Mouse (Mus musculus): ENCODE data around the gene Ccm2.

Ccm2 gene

DNA sequence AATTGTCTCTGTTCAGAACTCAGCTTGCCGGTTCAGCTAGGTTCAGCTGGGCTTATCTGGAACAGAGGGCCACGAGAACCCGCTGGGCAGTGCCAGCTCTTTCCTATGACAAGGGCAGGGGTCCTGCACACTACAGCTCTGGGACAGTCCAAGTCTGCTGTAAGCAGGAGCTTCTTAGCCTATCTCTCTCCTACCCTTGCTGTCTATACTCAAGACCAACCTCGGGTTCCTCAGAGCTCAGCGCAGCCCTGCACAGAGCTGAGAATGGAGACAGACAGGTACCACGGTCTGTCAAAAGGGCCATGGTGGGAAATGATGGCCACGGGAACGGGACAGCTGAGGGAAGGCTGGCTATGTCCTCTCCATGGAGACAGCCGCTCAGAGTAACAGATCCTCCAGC is 56.5 kb downstream of the Ccm2 start:
- in situ Hi-C loops (cut with MboI, MseI), result no loop called here

DNA sequence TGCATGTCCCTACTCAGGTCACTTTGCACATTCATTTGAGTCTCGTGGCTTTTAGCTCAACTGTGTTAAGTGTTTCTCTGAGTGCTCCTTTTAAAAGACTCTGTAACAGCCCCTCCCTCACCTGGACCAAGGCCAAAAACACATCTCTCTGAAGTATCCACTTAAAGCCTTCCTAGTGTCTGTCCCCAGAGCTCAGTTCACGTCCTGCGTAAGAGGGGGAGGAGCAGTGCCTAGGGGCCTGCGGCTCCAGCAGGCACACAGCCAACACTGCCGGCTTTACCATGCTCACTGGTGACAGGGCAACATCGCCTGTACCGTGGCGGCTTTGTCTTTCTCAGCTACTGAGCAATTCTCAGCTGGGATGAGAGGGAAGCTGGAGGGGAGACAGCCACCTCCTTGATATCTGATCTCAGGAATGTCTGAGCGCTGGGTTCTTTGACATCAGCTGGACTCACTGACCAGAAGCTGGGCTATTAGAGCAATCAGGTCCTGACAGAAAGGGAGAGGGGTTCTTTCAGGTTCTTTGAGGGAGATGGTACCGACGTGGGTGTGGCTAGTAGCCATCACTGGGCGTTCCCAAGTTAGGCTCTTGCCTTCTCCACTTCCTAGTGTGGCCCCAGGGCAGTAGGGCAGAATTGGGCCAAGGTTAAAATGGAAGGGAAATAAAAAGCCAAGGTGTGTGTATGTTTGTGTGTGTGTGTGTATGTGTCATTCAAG is 57.4 kb downstream of the Ccm2 start:
- in situ Hi-C loops (cut with MboI, MseI), result no loop called here

DNA sequence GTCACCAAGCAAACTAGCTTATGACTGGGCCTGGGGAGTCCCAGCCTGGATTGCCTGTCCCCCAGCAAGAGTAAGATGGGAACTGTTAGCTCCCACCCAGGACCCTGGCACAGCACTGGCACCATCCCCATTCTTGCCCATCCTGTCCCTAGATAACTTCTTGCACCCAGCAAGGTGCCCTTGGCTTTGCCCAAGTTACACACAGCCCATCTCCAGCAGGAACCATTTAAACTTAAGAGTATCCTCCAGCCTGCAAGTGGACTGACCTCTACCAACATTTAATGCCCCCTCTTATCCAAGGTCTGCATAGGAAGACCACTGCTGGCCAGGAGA is 57.9 kb downstream of the Ccm2 start:
- in situ Hi-C loops (cut with MboI, MseI), result no loop called here

DNA sequence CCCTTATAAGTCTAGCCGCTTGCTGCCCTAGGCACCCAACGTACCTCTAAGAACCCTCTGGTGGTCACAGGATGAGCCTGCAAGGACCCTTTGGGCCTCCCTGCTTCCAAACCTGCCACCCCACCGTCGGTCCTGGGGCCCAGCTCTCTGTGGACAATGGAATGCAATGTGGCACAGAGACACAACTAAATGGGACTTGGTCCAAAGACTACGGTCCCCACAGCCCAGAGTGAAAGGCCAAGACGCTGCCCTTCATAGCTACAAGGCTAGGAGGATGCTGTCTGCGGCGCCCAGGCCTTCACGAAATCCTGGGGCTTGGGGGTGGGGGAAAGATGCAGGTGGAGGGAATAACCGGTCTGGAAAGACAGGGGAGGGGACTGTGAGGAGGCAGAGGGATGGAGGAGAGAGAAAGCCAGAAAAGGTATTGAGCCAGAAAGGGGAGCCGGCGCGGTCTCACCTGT is 58.4 kb downstream of the Ccm2 start:
- in situ Hi-C loops (cut with MboI, MseI), result no loop called here

DNA sequence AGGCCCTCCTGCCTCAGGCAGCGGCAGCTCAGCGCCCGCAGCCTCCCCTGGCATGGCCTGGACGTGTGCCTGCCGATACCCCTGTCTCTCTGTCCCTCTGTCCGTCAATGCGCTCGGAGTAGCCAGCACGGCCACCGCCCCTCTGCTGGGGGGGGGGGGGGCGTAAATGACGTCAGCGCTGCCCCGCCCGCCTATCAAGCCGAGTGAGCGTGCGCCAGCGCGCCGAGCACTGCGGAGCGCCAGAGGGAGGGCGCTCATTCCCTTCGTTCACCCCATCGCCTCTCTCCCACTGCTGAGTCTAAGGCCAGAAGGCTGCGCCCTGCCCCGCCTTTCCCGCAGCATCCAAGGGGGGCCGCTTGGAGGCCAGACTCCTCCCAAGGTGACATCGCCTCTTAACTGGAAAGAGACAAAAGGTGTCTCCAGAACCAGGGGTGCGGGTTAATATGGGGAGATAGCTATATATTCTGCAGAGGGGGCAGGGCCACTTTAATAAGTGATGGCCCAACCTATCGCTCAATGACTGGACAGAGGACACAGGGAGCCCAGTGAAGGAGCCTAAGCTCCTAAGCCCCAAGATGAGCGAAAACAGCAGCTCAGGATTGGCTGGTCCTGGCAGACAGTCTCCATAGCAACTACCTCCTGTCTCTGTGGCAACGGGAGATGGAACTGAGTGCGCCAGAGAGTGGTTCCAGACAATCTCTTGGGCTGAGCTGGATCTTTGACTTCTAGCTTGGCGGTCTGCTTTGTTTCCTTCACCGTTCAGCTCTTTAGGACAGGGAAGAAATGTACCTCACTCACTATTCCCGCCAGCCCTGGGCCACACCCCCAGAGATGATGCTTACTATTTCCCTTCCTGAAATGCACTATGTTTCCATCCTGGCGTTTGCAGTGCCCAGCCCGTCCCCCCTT is 59.1 kb downstream of the Ccm2 start, which contains the start of gene Nacad:
Gene Nacad, minus strand, starts transcription at position 563 of the 909 bp plus-strand sequence.
- in situ Hi-C loops (cut with MboI, MseI), result no loop called here

DNA sequence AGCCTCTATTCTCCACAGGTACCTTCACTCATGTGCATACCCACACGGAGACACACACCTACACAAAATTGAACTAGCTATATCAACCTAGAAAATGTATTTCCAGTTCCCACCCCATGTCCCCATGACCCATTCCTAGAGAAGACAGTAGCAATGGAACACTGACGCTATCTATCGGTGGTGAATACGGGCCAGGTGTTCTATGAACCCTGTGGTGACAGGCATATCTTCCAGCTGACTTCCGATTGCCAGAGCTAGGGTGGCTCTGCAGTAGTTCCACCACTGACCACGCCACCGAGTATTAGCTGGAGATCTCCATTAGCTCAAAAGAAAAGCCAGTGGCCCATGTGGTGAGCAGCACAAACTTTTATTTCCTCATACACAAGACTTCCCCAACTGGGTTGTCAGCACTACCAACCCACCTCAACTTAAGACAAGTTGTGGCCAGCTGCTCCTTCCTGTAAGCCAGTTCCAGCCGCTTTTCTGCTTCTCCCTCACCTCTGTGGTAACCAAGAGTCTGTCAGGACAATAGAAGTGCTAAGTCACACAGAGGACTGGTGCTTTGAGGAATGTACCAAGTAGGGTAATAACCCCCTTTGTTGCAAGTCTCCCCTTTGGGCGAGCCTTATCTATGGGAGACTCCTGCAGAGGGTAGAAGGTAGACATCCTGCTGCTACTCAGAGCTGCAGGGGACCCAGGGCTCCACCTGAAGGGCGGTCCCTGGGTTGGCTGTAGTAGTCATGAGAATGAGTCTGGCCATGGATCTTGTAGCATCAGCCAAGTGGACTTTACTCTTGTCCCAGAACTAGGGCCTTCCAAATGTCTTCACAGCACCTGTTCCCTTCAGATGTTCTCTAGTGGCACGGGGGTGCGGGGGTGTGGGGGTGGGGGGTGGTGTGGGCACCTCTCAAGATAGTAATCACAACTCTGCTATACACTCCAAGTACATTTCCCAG is 68.8 kb downstream of the Ccm2 start:
- in situ Hi-C loops (cut with MboI, MseI), result no loop called here

DNA sequence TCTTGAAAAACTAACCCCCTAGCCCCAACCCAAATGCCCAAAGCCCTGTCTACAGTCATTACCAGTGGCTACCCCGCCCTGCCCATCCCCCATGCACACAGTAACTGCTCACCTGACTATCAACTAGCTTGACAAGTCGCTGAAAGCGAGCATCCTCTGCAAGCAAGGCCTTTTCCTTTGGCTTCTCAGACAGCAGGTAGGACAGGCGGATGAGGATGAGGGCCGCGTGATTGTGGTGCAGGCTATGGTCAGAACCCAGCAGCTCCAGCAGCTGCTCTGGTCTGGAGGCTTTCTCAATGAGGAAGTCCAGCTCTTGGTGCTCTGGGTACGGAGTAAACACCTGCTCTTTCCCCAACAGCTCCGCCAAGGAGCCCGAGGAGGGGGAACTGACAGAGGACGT is 77.0 kb downstream of the Ccm2 start:
- in situ Hi-C loops (cut with MboI, MseI), result no loop called here

DNA sequence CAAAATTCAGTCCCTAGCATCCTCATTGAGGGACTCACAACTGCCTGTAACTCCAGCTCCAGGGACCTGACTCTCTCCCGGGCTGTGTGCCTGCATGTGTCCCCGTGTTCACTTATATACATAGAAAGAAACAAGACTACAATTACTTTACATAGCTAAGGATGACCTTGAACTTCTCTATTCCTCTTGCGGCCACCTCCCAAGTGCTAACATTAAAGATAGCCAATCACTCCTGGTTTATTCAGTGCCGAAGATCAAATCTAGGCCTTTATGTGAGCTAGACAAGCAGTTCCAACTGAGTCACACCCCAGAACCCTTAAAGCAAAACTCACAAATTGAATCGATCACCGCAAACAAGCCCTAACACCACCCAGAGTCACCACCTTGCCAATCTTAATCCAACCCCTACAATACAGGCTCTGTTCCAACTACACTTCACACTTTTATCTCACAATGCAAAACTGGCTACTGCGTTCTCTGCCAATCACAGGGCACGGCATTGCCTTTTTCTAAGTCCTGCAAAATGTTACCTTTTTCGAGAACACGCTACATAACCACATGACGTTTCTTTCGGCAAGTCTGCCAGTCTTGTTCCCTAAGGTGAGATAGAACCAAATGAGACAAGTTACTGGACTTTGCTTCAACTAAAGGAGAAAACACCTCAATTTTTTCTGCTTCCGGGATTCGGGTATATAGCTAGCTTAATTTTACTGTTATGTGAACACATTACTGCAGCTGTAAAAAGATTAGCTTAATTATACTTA is 78.1 kb downstream of the Ccm2 start:
- in situ Hi-C loops (cut with MboI, MseI), result no loop called here

DNA sequence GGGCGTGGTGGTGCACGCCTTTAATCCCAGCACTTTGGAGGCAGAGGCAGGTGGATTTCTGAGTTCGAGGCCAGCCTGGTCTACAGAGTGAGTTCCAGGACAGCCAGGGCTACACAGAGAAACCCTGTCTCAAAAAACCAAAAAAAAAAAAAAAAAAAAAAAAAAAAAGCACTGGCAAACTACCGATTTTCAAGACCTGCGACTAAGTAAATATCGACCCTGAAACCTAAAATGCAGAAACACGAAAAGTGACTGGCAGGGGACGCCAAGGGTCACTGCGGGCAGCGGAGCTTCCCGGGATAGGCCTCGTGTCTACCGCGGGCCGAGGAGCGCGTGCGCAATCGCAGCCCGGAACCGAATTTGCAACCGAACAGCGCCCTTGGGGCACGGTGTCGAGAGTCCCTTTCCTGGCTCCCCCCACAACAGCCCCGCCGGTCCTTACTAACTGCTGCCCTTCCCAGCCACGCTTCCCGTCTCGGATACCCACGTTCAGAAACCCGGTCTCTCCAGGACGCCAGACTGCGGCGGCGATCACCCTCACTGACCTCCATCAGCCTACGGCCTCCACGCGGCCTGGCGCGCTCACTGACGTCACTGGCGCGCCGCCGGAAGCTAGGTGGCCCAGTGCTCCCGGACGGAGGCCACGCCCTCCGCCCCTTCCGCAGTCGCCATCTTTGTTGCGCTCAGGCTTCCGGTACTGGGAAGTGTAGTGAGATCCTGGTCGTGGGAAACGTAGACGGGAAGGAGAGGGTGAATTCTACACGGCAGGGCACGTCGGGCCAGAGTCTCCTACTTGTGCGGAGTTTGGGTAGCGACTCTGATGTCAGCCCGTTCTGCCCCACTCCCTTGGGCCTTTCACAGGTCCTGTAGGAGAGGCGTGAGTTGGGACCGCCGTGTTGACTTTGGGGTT is 79.0 kb downstream of the Ccm2 start, which contains the start of gene Tbrg4:
Gene Tbrg4, minus strand, starts transcription at position 590 of the 910 bp plus-strand sequence.
- in situ Hi-C loops (cut with MboI, MseI), result no loop called here

DNA sequence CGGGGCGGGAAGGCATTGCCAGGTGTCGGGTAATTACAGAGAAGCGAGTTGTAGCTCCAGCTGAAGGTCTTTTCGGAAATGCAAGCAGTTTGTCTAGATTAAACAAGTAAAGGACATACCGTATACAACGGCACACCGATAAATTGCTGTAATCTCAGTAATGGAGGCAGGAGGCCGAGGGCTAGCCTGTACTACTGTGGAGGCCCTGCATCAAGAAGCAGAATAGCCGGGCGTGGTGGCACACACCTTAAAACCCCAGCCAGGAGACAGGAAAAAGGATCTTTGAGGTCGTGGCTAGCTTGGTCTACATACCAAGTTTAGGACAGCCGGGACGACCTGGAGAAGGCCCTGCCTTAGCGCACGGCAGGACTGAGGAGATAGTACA is 79.7 kb downstream of the Ccm2 start:
- in situ Hi-C loops (cut with MboI, MseI), result no loop called here

DNA sequence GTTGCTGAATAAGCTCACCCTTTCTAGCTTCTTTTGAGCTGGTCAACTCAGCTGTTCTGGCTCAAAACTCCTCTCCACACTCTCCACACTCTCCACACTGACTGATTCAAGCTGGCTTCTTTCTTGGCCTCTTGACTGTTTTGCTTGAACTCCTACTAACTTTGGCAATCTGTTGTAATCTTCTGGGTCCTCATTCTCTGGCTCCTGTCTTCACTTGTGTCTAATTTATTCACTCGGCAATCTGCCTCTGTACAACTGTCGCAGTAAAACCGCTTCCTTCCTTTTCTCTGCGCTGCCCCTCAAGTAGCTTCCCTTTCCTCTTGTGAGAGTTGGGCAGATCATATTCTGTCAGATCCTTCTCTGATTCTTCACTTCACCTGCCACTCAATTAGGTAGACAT is 81.0 kb downstream of the Ccm2 start:
- in situ Hi-C loops (cut with MboI, MseI), result no loop called here

DNA sequence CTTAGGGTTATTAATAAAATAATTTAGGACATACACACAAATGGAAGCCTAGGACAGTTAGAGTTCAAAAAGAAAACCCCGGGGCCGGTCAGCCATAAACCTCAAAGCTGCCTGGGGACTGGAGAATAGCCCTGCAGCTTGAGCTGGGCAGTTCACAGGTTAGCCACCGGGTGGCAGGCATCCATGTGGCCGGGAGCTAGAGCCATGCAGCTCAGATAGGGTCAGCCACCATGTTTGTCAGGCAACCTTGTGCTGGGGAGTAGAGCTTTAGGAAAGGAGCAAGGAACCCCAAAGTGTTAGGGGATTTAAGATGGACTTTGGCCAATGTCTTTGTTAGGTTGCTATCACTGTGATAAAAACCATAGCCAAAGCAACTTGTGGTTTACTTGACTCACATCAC is 81.9 kb downstream of the Ccm2 start:
- in situ Hi-C loops (cut with MboI, MseI), result no loop called here

DNA sequence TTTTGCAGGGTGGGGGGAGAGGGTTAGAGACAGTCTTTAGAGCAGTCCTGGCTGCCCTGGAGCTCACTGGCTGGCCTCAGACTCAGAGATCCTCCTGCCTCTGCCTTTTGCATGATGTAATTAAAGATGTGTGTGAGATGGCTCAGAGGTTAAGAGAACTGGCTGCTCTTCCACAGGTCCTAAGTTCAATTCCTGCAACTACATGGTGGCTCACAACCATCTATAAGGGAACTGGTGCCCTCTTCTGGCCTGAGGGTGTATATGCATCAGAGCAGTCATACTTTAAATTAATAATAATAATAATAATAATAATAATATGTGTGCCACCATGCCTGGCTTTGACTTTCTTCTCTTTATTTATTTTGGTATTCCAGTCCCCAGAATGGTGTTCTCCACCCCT is 83.0 kb downstream of the Ccm2 start:
- in situ Hi-C loops (cut with MboI, MseI), result no loop called here

DNA sequence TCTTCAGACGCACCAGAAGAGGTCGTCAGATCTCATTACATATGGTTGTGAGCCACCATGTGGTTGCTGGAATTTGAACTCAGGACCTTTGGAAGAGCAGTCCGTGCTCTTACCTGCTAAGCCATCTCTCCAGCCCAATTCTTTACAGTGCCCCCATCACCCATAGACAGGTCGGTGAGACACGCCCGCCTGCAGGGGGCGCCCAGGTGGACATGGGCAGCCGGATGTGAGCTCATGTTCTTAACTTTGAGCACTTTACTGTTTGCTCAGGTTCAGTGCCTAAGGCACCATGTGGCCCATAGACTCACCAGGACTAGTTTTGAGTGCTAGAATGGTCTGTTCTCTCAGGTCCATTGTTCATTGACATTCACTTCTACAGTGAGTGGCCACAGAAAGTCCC is 89.5 kb downstream of the Ccm2 start:
- in situ Hi-C loops (cut with MboI, MseI), result no loop called here

DNA sequence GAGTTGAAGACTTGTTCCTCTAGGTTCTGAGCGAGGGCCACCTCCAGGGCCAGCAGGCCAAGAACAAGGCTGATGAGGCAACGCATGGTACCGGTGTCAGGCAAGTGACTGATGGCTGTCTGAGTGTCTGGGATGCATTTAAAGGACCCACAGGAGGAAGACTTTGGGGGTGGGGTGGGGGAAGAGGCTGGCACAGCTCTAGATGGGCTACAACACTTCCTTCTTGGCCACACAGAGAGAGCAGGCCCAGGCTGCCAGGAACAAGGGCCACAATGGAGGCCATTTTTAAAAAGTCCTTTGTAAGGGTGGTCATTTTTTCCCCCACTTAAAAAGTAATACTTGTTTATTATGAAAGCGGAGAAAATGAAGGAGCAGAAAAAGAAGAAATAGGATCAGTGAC is 91.8 kb downstream of the Ccm2 start, which contains the start of gene Wap:
Gene Wap, minus strand, starts transcription at position 101 of the 400 bp plus-strand sequence.
- in situ Hi-C loops (cut with MboI, MseI), result no loop called here

DNA sequence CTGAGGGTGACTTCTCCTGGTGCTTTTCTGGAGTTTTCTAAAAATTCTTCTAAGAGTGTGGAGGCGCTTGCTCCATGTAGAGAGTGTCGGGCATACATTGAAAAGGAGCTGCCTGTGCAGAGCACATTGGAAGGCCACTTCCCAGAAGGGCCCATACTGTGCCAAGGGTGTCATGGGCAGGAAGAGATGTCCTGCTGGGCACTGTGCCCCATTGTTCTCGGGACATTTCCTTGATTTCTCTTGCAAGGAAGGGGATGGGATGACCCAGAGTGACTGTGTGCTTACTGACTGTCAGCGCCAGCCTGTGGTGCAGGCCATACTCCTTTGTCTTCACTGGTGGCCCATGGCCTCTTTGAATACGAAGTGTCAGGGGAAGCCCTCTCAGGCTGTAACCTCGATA is 92.4 kb downstream of the Ccm2 start:
- in situ Hi-C loops (cut with MboI, MseI), result no loop called here

DNA sequence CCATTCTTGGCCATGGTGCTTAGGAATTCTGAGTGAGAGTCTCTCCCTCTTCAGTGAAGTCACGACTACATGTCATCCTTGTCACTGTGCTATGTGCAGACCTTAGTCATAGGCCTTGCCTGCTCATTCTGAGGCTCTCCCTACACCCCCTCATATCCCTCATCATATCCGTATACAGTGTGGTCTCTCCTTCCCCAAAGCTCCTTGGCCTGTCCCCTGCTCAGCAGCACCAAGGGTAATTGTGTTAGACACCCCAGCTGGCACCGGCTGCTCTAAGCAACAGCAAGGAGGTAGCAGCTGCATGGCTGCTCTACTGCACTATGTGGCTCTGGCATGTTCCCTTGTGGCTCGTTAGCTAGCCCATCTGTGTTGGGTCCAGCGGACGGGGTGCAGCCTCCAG is 97.9 kb downstream of the Ccm2 start:
- in situ Hi-C loops (cut with MboI, MseI), result no loop called here

Measured in T-helper 1 cell (primary cell).